In the genomic region with DNA sequence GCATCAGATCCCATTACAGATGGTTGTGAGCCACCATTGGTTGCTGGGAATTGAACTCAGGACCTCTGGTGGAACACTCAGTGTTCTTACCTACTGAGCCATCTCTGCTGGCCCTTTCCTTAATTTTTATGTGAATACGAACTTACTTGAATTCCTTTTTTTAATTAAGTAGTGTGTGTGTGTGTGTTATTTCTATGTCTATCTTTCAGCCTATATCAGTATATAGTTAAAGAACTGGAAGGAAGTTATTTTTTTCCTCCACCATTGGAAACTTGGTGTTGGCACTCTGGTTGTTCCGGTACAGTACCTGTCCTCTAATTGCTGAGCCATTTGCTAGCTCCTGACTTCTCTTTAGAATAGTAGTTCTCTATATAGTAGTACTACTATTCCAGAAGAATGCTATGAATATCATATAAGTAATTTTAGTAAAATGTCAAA, we compare ENCODE assay signal across 8 mouse cellular contexts. TPM values are rescaled to one million over a fixed set of nuclear protein-coding genes. Genes with fewer than 3 reads are reported as not detected.
DNase-seq lines count a peak whose midpoint lies in the region; ATAC-seq and TF ChIP-seq lines count a peak whose summit lies in the region.

No protein-coding gene starts in this region.

- intact Hi-C loops in left cerebral cortex, postnatal 10 days (cut with DNase I), result no loop called here

- no peak overlapping the region for H3K4me3 ChIP-seq in kidney, adult 2 months (ENCODE audit: insufficient read depth, low read depth, low read length)
- H3K4me3 ChIP-seq in heart, embryonic 16.5 days (ENCODE audit: low read length), result peak overlapping the region; percentile 66
- H3K4me3 ChIP-seq in liver, embryonic 16.5 days (ENCODE audit: low read depth, low read length), result peak overlapping the region; percentile 69
- H3K4me3 ChIP-seq in thymus, adult 2 months (ENCODE audit: control insufficient read depth, insufficient read depth, low read length), result no peak overlapping the region

- peak; percentile 53 for DNase-seq in kidney, adult 2 months
- DNase-seq in kidney, postnatal 14 days, result no peak
- peak; percentile 39 for DNase-seq in brain, embryonic 14.5 days (ENCODE audit: low read depth)
- DNase-seq in left cerebral cortex, postnatal 10 days (ENCODE audit: extremely low spot score in 1 of 2, low spot score in 2 of 2), result no peak
- no peak for DNase-seq in thymus, postnatal 25 days
- no peak for DNase-seq in thymus, adult 2 months

- no peaks in the 10 kb centered on the region for H3K36me3 ChIP-seq in kidney, adult 2 months (ENCODE audit: control insufficient read depth, insufficient read depth, low read length)
- H3K36me3 ChIP-seq in heart, embryonic 16.5 days (ENCODE audit: control insufficient read depth, insufficient read depth), result no peaks in the 10 kb centered on the region
- H3K36me3 ChIP-seq in liver, embryonic 16.5 days (ENCODE audit: control insufficient read depth, insufficient read depth), result no peaks in the 10 kb centered on the region
- no peaks in the 10 kb centered on the region for H3K36me3 ChIP-seq in thymus, adult 2 months (ENCODE audit: control insufficient read depth, insufficient read depth, low read length)

- WGBS in kidney, adult 2 months, result 4% methylated on average over 2 of the region's 2 CpGs
- WGBS in heart, embryonic 16.5 days, result 6% methylated on average over 2 of the region's 2 CpGs
- whole genome bisulfite sequencing in liver, embryonic 16.5 days (ENCODE audit: insufficient replicate concordance), result 5% methylated on average over 2 of the region's 2 CpGs
- 4% methylated on average over 2 of the region's 2 CpGs for WGBS in thymus, adult 2 months

- no peak for TF ChIP-seq POLR2A in kidney, adult 2 months (IDR thresholded peaks at IDR 0.05; ENCODE audit: low read depth, low read length)
- TF ChIP-seq POLR2A in brain, embryonic 14.5 days (IDR thresholded peaks at IDR 0.05; ENCODE audit: borderline replicate concordance, extremely low read depth, insufficient read depth, insufficient read length, poor library complexity, severe bottlenecking), result no peak
- no peak for TF ChIP-seq POLR2A in thymus, adult 2 months (IDR thresholded peaks at IDR 0.05; ENCODE audit: control insufficient read depth, extremely low read depth, insufficient read depth, low read length, poor library complexity)

- H3K9ac ChIP-seq in heart, embryonic 16.5 days (ENCODE audit: low read length), result peak overlapping the region; percentile 76
- H3K9ac ChIP-seq in liver, embryonic 16.5 days (ENCODE audit: low read depth, low read length), result peak overlapping the region; percentile 70

- peak overlapping the region; percentile 48 for H3K4me2 ChIP-seq in heart, embryonic 16.5 days (ENCODE audit: low read depth, low read length)
- peak overlapping the region; percentile 49 for H3K4me2 ChIP-seq in liver, embryonic 16.5 days (ENCODE audit: low read depth, low read length)

- H3K27me3 ChIP-seq in kidney, adult 2 months (replicated peaks; ENCODE audit: control insufficient read depth, insufficient read depth, low read length), result no peaks in the 10 kb centered on the region
- no peaks in the 10 kb centered on the region; the same call in 1 of the 2 replicates for H3K27me3 ChIP-seq in heart, embryonic 16.5 days (ENCODE audit: control insufficient read depth, insufficient read depth, low read length)
- no peaks in the 10 kb centered on the region for H3K27me3 ChIP-seq in liver, embryonic 16.5 days (ENCODE audit: control insufficient read depth, insufficient read depth, low read depth, low read length)
- no peaks in the 10 kb centered on the region for H3K27me3 ChIP-seq in thymus, adult 2 months (ENCODE audit: control insufficient read depth, insufficient read depth, low read length)

- peaks cover 5% of the 10 kb centered on the region; the same call in 1 of the 2 replicates for H3K4me1 ChIP-seq in kidney, adult 2 months (ENCODE audit: control insufficient read depth, insufficient read depth, low read length)
- H3K4me1 ChIP-seq in heart, embryonic 16.5 days (ENCODE audit: control insufficient read depth, insufficient read depth, low read length), result peaks cover 5% of the 10 kb centered on the region; the same call in 1 of the 2 replicates
- peaks cover 14% of the 10 kb centered on the region for H3K4me1 ChIP-seq in liver, embryonic 16.5 days (ENCODE audit: control insufficient read depth, low read depth, low read length)
- H3K4me1 ChIP-seq in thymus, adult 2 months (replicated peaks; ENCODE audit: control insufficient read depth, insufficient read depth, low read length), result no peaks in the 10 kb centered on the region

- no peak for ATAC-seq in heart, embryonic 16.5 days (replicated peaks; ENCODE audit: extremely low read depth, insufficient read depth, low FRiP score)
- ATAC-seq in liver, embryonic 16.5 days (ENCODE audit: low read depth), result no peak

- H3K9me3 ChIP-seq in heart, embryonic 16.5 days (replicated peaks; ENCODE audit: control insufficient read depth, low read length), result no peaks in the 10 kb centered on the region
- no peaks in the 10 kb centered on the region for H3K9me3 ChIP-seq in liver, embryonic 16.5 days (replicated peaks; ENCODE audit: control insufficient read depth, low read length)

- peak overlapping the region; percentile 100; the same call in 1 of the 2 replicates for H3K27ac ChIP-seq in kidney, adult 2 months (ENCODE audit: insufficient read depth, low read depth, low read length)
- H3K27ac ChIP-seq in heart, embryonic 16.5 days (ENCODE audit: low read length), result peak overlapping the region; percentile 81
- peak overlapping the region; percentile 79 for H3K27ac ChIP-seq in liver, embryonic 16.5 days (ENCODE audit: low read length)
- H3K27ac ChIP-seq in thymus, adult 2 months (ENCODE audit: control insufficient read depth, insufficient read depth, low read length), result no peak overlapping the region

- TF ChIP-seq CTCF in kidney, adult 2 months (conservative IDR thresholded peaks at IDR 0.05; ENCODE audit: insufficient read depth, insufficient read length, low read depth, low read length), result no peak
- no peak for TF ChIP-seq CTCF in brain, embryonic 14.5 days (IDR thresholded peaks at IDR 0.05; ENCODE audit: borderline replicate concordance, extremely low read depth, insufficient read depth, insufficient read length)
- TF ChIP-seq CTCF in thymus, adult 2 months (IDR thresholded peaks at IDR 0.05; ENCODE audit: borderline replicate concordance, control insufficient read depth, extremely low read depth, insufficient read depth, low read length, poor library complexity), result no peak

RNA-seq across cellular contexts. Expression of gene Pdia4, which starts 32.6 kb away (rescaled TPM):
- 38.9 and 44.0 TPM in 2 replicates for polyA plus RNA-seq in kidney, adult 2 months (2012; rRNA removed)
- polyA plus RNA-seq in brain, embryonic 14.5 days (2012; rRNA removed), result 52.6 and 75.7 TPM in 2 replicates
- polyA plus RNA-seq in heart, embryonic 16.5 days (2015; fragmentation: Nextera tagmentation; extraction: Ambion mirVana), result 139 and 153 TPM in 2 replicates
- 132 and 136 TPM in 2 replicates for polyA plus RNA-seq in liver, embryonic 16.5 days (2015; fragmentation: Nextera tagmentation; extraction: Ambion mirVana)
- total RNA-seq in left cerebral cortex, postnatal 10 days (2021), result 10 to 100 TPM; 39.7 to 44.2 TPM
- polyA plus RNA-seq in thymus, adult 2 months (2012; rRNA removed), result 24.7 and 25.4 TPM in 2 replicates

RNA-seq across cellular contexts. Expression of gene Zfp786, which starts 50.1 kb away (rescaled TPM):
- polyA plus RNA-seq in kidney, adult 2 months (2012; rRNA removed), result 0.19 and 0.37 TPM in 2 replicates
- 5.2 and 8.8 TPM in 2 replicates for polyA plus RNA-seq in brain, embryonic 14.5 days (2012; rRNA removed)
- 1.5 and 1.7 TPM in 2 replicates for polyA plus RNA-seq in heart, embryonic 16.5 days (2015; fragmentation: Nextera tagmentation; extraction: Ambion mirVana)
- polyA plus RNA-seq in liver, embryonic 16.5 days (2015; fragmentation: Nextera tagmentation; extraction: Ambion mirVana), result 0.37 and 0.40 TPM in 2 replicates
- 1 to 10 TPM; 6.1 to 6.6 TPM for total RNA-seq in left cerebral cortex, postnatal 10 days (2021)
- 0.24 and 0.31 TPM in 2 replicates for polyA plus RNA-seq in thymus, adult 2 months (2012; rRNA removed)

RNA-seq across cellular contexts. Expression of gene Zfp398, which starts 54.9 kb away (rescaled TPM):
- 7.2 and 9.0 TPM in 2 replicates for polyA plus RNA-seq in kidney, adult 2 months (2012; rRNA removed)
- 17.4 and 22.2 TPM in 2 replicates for polyA plus RNA-seq in brain, embryonic 14.5 days (2012; rRNA removed)
- polyA plus RNA-seq in heart, embryonic 16.5 days (2015; fragmentation: Nextera tagmentation; extraction: Ambion mirVana), result 4.7 and 4.9 TPM in 2 replicates
- 1.6 and 1.9 TPM in 2 replicates for polyA plus RNA-seq in liver, embryonic 16.5 days (2015; fragmentation: Nextera tagmentation; extraction: Ambion mirVana)
- total RNA-seq in left cerebral cortex, postnatal 10 days (2021), result 10 to 100 TPM; 18.9 to 21.0 TPM
- polyA plus RNA-seq in thymus, adult 2 months (2012; rRNA removed), result 26.5 and 32.0 TPM in 2 replicates

Comparison
In these comparisons a context has a peak if more than half of its experiments do, and no peak if none do; other contexts are left out.
1. DNase-seq: peak in kidney, adult 2 months (single experiment) and brain, embryonic 14.5 days (single experiment); none in kidney, postnatal 14 days (single experiment), left cerebral cortex, postnatal 10 days (0 of 2), thymus, postnatal 25 days (single experiment) and thymus, adult 2 months (single experiment).
2. H3K4me3 ChIP-seq: peak in heart, embryonic 16.5 days (single experiment) and liver, embryonic 16.5 days (single experiment); none in kidney, adult 2 months (single experiment) and thymus, adult 2 months (single experiment).